Mouse (Mus musculus) thymus, postnatal 0 days (tissue): ENCODE data around the gene Akr1b10. TPM values are rescaled to one million over a fixed set of nuclear protein-coding genes. Genes with fewer than 3 reads are reported as not detected.
"Not testable (repeated sequence)": the region's sequence is repeated elsewhere in the genome, so short reads cannot be mapped to it uniquely, and the experiment has no call there.

Source experiments
- DNase-seq: peaks from one replicate; pipeline ENCODE4 v3.0.0-alpha.2; 2015; ENCODE audit warnings: low spot score
- polyA plus RNA-seq: library from polyadenylated mRNA; unstranded; fragments of >200 nt; fragmentation: Nextera tagmentation; extraction: Ambion mirVana; gene quantifications from 2 replicates; pipeline ENCODE4 v1.2.1, GENCODE M21; 2015

The Akr1b10 gene
- 29.1 and 33.6 TPM in 2 replicates for polyA plus RNA-seq

- peak; percentile 68 for DNase-seq
Measured at GRCm38 (mm10) chr6:34384110-34384661, at the start of gene Akr1b10. TSS of gene Akr1b10 (plus strand) at chr6:34384218.

GRCm38 (mm10) chr6:34334673-34335072 is 49.3 kb upstream of the Akr1b10 start:
- DNase-seq, result no peak

- no peak for DNase-seq
Measured at GRCm38 (mm10) chr6:34337799-34338198, 46.2 kb upstream of the Akr1b10 start.

DNA sequence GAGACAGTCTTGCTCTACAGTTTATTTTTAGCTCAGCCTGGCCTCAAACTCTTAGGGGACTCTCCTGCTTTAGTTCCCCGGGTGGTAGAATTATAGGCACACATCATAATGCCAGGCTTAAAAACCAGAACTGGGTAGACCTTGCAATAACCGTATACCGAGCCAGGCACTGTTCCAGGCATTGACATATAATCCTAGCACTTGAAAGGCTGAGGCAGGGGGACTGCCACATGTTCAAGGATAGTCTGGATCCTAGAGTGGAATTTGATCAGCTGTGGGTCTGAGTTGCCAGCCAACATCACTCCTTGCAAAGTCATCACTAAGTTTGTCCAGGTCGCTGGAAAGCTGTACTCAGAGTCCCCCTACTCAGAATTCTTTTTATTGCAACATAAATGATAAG is 42.0 kb upstream of the Akr1b10 start:
- DNase-seq, result no peak

GRCm38 (mm10) chr6:34342476-34342875 is 41.5 kb upstream of the Akr1b10 start:
- no peak for DNase-seq

DNA sequence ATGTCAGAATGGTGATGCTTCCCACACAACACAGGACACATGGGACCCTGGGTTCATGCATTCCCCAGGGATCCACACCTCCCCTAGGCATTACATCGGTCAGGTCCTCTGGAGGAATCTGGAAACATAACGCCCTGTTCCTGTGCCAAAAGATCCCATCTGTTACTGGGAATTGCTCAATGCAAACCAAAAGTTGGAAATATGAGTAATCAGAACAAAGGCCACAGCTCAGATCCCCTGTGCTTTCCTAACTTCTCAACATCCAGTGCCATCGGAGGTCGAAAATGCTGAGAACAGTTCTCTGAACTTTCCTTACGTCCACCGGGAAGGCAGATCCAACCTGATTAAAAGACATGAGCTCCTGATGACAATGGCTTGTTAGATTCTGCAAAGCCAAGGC is 40.6 kb upstream of the Akr1b10 start:
- no peak for DNase-seq

DNA sequence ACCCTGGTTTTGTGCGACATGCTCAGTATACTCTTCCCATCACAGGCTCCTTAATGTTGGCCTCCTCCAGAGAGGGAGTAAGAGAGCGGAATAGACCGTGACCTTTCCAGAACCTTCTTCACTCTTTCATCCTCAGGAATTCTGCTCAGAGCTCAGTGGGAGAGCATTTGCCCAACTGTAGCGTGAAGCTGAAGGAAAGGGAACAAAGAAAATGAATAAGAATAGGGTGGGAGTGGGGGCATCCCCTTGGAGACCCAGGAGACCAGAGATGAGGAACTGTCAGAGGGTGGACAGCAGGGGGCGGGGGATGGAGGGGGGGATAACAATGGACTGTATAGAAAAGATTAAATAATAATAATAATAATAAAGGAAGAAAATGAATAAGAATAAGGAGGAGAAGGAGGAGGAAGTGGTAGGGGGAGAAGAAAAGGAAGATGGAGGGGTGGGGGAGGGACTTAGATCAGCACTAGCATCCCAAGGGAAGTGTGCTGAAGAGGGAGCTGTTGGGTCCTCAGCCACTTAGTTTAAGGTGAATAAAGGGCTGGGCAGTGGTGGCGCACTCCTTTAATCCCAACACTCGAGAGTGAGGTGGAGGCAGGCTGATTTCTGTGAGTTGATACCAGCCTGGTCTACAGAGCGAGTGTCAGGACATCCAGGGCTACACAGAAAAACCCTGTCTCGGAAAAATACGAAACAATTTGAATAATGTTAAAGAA is 39.7 kb upstream of the Akr1b10 start:
- DNase-seq, result no peak

- DNase-seq, result no peak
Measured at GRCm38 (mm10) chr6:34344935-34345334, 39.1 kb upstream of the Akr1b10 start.

DNA sequence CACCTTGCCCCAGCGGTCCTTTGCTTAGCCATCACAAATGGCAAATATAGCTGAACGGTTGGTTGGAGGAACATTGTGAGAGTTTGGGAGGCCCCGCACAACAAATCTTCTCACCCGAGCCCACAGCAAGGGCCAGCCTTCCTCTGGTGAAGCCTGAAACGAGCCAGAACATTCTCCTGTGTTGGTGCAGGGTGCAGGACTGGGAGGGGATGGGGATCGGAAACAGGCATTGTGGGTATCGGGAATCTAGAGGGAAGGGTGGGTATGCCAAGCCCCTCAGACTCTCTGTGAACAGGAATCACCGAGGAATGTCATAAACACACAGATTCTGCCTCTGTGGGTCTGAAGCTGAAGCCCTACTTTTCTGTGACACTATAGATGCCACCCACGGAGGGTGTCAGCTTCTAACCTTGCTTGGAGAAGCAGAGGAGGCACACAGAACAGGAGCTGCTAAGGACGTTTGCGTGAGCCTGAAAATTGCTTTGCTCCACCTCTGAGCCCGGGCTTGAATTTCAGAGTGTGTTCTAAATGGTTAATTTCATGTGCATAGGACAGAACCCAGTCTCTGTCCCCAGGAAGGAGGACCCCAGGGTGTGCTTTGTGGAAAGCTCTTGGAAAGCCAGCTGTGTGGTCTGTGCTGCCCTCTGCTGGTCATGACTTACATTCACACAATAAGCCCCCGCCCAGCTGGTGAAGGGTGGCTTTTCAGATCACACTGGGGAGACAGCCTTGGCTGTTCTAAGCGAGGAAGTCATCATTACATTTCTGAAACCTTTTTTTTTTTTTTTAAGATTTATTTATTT is 37.7 kb upstream of the Akr1b10 start:
- peak; percentile 84 for DNase-seq

DNA sequence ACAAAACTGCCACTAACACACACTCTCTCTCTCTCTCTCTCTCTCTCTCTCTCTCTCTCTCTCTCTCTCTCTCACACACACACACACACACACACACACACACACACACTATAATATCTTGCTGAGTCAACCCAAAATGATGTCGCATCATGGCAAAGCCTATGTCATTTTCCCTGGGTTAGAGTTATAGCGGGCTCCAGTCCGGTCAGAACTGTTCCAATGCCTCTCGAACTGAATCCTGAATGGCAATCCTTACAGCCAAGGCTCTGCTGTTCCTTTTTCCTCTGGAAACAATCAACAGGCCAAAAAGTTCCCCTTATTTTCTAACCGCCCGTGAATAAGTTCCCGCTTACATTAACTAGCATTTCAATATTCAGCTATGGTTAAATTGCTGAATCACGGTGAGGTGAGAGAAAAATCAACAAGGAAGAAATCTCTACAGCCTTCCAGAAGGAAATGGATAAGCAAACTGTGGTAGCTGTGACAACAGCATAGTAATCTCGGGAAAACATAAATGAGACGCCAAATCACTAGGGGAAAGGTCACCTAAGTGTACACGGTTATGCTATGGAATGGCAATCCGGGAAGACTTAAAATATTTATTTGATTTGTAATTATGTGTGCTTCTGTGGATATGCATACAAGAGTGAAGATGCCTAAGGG is 33.9 kb upstream of the Akr1b10 start:
- no peak for DNase-seq

DNA sequence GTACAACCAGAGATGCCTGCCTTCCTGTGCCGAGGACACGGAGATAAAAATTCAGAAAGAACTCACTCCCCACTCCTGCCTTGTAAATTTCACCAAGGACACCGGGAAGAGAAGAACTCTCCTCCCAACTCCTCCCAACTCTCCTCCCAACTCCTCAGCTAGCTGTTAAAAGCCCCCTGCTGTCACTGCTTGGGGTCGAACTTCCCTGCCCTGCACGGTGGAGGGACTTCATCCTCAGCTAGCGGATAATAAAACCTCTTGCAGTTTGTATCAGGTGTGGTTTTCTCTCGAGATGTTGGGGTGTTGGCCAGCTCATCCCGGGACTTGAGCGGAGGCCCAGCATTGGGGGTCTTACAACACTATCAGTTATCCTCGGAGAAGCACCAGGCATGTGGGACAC is 32.5 kb upstream of the Akr1b10 start:
- DNase-seq, result not testable (repeated sequence)

DNA sequence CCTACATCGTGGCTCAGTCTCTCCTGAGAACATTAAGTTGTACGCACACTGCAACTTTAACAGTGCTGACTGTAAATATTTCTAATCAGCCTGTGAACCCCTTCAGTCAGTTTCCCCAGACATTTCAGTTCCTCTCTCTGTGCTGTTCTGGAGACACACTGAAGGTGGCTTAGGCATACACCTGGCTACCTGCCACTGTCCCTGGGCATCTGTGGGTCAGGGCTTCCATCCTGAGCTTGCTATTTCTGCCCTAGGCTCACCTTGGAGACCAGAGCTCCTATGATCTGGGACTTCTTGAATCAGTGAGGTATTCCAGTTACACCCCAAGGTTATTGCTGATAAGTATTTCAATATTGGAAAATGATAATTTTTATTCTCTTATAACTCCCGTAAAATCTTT is 31.6 kb upstream of the Akr1b10 start:
- no peak for DNase-seq

- DNase-seq, result no peak
Measured at GRCm38 (mm10) chr6:34353658-34354353, 30.2 kb upstream of the Akr1b10 start, which contains the start of gene Akr1b8. TSS of gene Akr1b8 (plus strand) at chr6:34354119.

- no peak for DNase-seq
Measured at GRCm38 (mm10) chr6:34354354-34355348, 29.4 kb upstream of the Akr1b10 start.

DNA sequence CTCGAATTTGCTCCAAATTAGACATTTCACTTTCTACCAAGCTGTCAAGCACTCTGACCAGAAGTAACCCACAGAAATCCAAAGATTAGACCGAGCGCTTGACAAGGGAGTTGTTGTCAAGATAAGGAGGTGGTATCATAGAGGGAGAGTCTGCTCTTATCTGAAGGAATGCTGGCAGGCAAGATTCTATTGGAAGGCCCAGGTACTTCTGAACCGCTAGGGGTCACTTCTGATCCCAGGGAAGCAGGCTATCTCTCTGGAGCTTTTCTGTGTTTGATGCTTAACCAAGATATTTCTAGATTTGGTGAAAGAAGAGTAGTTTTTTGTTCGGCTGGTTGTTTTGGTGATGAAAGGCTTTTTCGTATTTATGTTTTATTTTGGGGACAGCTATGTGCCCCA is 28.7 kb upstream of the Akr1b10 start:
- DNase-seq, result no peak

DNA sequence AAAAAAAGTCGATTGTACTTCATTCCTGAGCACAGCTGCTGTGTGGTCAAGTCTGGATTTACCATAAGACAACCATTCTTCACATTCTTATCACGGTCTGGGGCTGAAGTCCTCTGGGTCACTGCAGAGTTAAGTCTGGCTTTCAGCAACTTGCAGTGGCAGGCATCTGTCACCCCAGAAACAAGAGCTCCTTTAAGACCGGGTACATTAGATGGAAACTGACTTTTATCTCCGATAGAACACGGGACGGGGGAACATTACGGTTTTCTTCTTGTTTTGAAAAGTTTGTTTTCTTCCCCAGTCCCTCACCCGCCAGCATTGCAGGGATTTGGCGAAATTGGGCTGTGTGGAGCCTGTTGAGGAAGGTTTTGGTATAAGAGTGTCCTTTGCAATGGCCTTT is 28.2 kb upstream of the Akr1b10 start:
- DNase-seq, result no peak

- DNase-seq, result peak; percentile 70
Measured at GRCm38 (mm10) chr6:34364217-34365136, 19.5 kb upstream of the Akr1b10 start.

- DNase-seq, result no peak
Measured at GRCm38 (mm10) chr6:34367998-34368397, 16.0 kb upstream of the Akr1b10 start.

- no peak for DNase-seq
Measured at GRCm38 (mm10) chr6:34370081-34370480, 13.9 kb upstream of the Akr1b10 start.
